Mouse (Mus musculus): Measurements from ENCODE around the gene Srprb. TPM values are rescaled to one million over a fixed set of nuclear protein-coding genes. Genes with fewer than 3 reads are reported as not detected.
"Not testable (repeated sequence)": the region's sequence is repeated elsewhere in the genome, so short reads cannot be mapped to it uniquely, and the experiment has no call there.

Gene Srprb
- polyA plus RNA-seq, 1 experiment from 2014 or later, result 59.5 TPM

GRCm38 (mm10) chr9:103168046-103168445 is 33.9 kb downstream of the Srprb start:
- no peaks in the 10 kb centered on the region for H3K36me3 ChIP-seq (ENCODE audit: control insufficient read depth, insufficient read depth, low read length)
- DNase-seq (ENCODE audit: low spot score) (no peak), ATAC-seq (replicated peaks; ENCODE audit: low FRiP score, low TSS enrichment, low read depth) (no peak)
- WGBS, result 84% methylated on average over 6 of the region's 6 CpGs
- H3K9ac ChIP-seq (ENCODE audit: low read length), result no peak overlapping the region
- no peaks in the 10 kb centered on the region for H3K9me3 ChIP-seq (ENCODE audit: control insufficient read depth, low read length)
- no peaks in the 10 kb centered on the region for H3K27me3 ChIP-seq (replicated peaks; ENCODE audit: control insufficient read depth, insufficient read depth, low read length)
- H3K27ac ChIP-seq (ENCODE audit: low read depth), result no peak overlapping the region
- no peak overlapping the region for H3K4me2 ChIP-seq (ENCODE audit: low read length)
- H3K4me3 ChIP-seq (ENCODE audit: low read depth, low read length), result no peak overlapping the region
- H3K4me1 ChIP-seq (replicated peaks; ENCODE audit: control insufficient read depth, insufficient read depth, low read length), result no peaks in the 10 kb centered on the region; the same call in 1 of the 2 replicates

GRCm38 (mm10) chr9:103163806-103164205 is 38.1 kb downstream of the Srprb start:
- ATAC-seq (replicated peaks; ENCODE audit: low FRiP score, low TSS enrichment, low read depth) (no peak), DNase-seq (ENCODE audit: low spot score) (no peak)
- Histone ChIP-seq H3K9ac (ENCODE audit: low read length) (no peak overlapping the region), H3K9me3 (ENCODE audit: control insufficient read depth, low read length) (no peaks in the 10 kb centered on the region), H3K4me3 (ENCODE audit: low read depth, low read length) (no peak overlapping the region), H3K27ac (ENCODE audit: low read depth) (no peak overlapping the region), H3K27me3 (replicated peaks; ENCODE audit: control insufficient read depth, insufficient read depth, low read length) (no peaks in the 10 kb centered on the region), H3K36me3 (ENCODE audit: control insufficient read depth, insufficient read depth, low read length) (no peaks in the 10 kb centered on the region), H3K4me1 (replicated peaks; ENCODE audit: control insufficient read depth, insufficient read depth, low read length) (no peaks in the 10 kb centered on the region), H3K4me2 (ENCODE audit: low read length) (no peak overlapping the region)
- 73% methylated on average over 15 of the region's 15 CpGs for WGBS

DNA sequence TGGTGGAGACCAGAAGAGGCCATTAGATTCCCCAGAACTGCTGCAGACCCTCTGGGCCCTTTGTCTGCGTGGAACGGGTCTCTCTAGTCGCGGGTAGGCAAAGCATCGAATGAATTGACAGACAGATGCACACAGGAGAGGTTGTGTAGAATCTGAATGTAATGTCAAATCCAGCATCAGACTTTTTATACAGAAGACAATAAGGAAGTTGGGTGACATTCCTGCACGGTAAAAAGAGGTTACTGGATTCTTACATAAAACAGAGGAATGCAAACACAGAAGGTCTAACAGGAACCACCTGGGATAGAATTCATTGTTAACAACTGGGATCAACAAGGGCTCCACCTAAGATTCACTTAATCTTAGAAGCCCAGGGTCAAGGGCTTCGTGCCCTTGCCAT is 46.8 kb downstream of the Srprb start:
- H3K4me2 ChIP-seq (ENCODE audit: low read length); H3K4me3 ChIP-seq (ENCODE audit: low read depth, low read length); H3K36me3 ChIP-seq (ENCODE audit: control insufficient read depth, insufficient read depth, low read length); H3K9me3 ChIP-seq (ENCODE audit: control insufficient read depth, low read length); H3K27me3 ChIP-seq (replicated peaks; ENCODE audit: control insufficient read depth, insufficient read depth, low read length); H3K27ac ChIP-seq (ENCODE audit: low read depth); H3K4me1 ChIP-seq (replicated peaks; ENCODE audit: control insufficient read depth, insufficient read depth, low read length); DNase-seq (ENCODE audit: low spot score); ATAC-seq (replicated peaks; ENCODE audit: low FRiP score, low TSS enrichment, low read depth); H3K9ac ChIP-seq (ENCODE audit: low read length): not testable (repeated sequence)
- WGBS, result 79% methylated on average over 7 of the region's 7 CpGs

DNA sequence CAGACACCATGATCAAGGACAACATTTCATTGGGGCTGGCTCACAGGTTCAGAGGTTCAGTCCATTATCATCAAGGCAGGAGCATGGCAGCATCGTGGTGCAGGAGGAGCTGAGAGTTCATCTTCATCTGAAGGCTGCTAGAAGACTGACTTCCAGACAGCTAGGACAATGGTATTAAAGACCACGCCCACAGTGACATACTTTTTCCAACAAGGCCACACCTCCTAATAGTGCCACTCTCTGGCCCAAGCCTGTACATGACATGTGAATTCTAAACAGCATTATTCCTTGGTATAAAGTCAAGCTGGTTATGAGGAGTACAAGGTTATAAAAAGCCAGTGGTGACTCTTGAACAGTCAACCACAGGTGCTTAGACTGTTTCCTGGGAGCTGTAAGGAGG is 47.4 kb downstream of the Srprb start:
- no peak overlapping the region for H3K9ac ChIP-seq (ENCODE audit: low read length)
- no peak overlapping the region for H3K4me3 ChIP-seq (ENCODE audit: low read depth, low read length)
- no peak overlapping the region for H3K4me2 ChIP-seq (ENCODE audit: low read length)
- ATAC-seq (replicated peaks; ENCODE audit: low FRiP score, low TSS enrichment, low read depth), result no peak
- H3K9me3 ChIP-seq (ENCODE audit: control insufficient read depth, low read length), result no peaks in the 10 kb centered on the region
- H3K4me1 ChIP-seq (replicated peaks; ENCODE audit: control insufficient read depth, insufficient read depth, low read length), result no peaks in the 10 kb centered on the region
- 84% methylated on average over 2 of the region's 2 CpGs for WGBS
- H3K27me3 ChIP-seq (replicated peaks; ENCODE audit: control insufficient read depth, insufficient read depth, low read length), result no peaks in the 10 kb centered on the region
- no peaks in the 10 kb centered on the region for H3K36me3 ChIP-seq (ENCODE audit: control insufficient read depth, insufficient read depth, low read length)
- H3K27ac ChIP-seq (ENCODE audit: low read depth), result no peak overlapping the region
- no peak for DNase-seq (ENCODE audit: low spot score)

- H3K4me2 ChIP-seq (ENCODE audit: low read length), result no peak overlapping the region
- no peaks in the 10 kb centered on the region for H3K9me3 ChIP-seq (ENCODE audit: control insufficient read depth, low read length)
- no peaks in the 10 kb centered on the region for H3K4me1 ChIP-seq (replicated peaks; ENCODE audit: control insufficient read depth, insufficient read depth, low read length)
- no peaks in the 10 kb centered on the region for H3K36me3 ChIP-seq (ENCODE audit: control insufficient read depth, insufficient read depth, low read length)
- DNase-seq (ENCODE audit: low spot score) (no peak), ATAC-seq (replicated peaks; ENCODE audit: low FRiP score, low TSS enrichment, low read depth) (no peak)
- no peaks in the 10 kb centered on the region for H3K27me3 ChIP-seq (replicated peaks; ENCODE audit: control insufficient read depth, insufficient read depth, low read length)
- no peak overlapping the region for H3K4me3 ChIP-seq (ENCODE audit: low read depth, low read length)
- 71% methylated on average over 5 of the region's 5 CpGs for WGBS
- H3K27ac ChIP-seq (ENCODE audit: low read depth), result no peak overlapping the region
- H3K9ac ChIP-seq (ENCODE audit: low read length), result no peak overlapping the region
Measured at GRCm38 (mm10) chr9:103153286-103153685, 48.7 kb downstream of the Srprb start.

GRCm38 (mm10) chr9:103149074-103149799 is 52.7 kb downstream of the Srprb start:
- no peaks in the 10 kb centered on the region for H3K27me3 ChIP-seq (replicated peaks; ENCODE audit: control insufficient read depth, insufficient read depth, low read length)
- H3K9ac ChIP-seq (ENCODE audit: low read length), result no peak overlapping the region
- WGBS, result 81% methylated on average over 12 of the region's 12 CpGs
- H3K36me3 ChIP-seq (ENCODE audit: control insufficient read depth, insufficient read depth, low read length), result no peaks in the 10 kb centered on the region
- H3K4me2 ChIP-seq (ENCODE audit: low read length), result no peak overlapping the region
- H3K4me1 ChIP-seq (replicated peaks; ENCODE audit: control insufficient read depth, insufficient read depth, low read length), result no peaks in the 10 kb centered on the region; the same call in 1 of the 2 replicates
- H3K9me3 ChIP-seq (ENCODE audit: control insufficient read depth, low read length), result no peaks in the 10 kb centered on the region
- DNase-seq (ENCODE audit: low spot score) (no peak), ATAC-seq (replicated peaks; ENCODE audit: low FRiP score, low TSS enrichment, low read depth) (no peak)
- H3K27ac ChIP-seq (ENCODE audit: low read depth), result no peak overlapping the region
- no peak overlapping the region for H3K4me3 ChIP-seq (ENCODE audit: low read depth, low read length)

DNA sequence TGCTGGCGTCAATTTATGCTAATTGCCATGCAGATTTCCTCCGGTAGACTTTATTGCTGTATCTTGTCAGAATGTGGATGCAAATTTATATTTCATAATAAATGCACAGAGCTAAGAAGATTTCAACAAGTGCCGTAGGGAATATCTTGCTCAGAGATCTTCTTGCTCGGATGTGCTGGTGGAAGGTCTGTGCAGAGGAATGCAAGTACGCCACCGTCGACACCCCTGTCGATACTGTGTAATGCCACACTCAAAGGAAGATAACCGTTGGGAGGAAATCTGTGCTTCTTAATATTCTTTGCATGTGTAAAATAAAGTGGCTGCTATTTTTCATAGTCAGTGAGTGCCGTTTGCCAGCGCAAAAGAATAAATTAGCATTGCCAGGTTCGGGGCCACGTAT is 54.8 kb downstream of the Srprb start:
- H3K27me3 ChIP-seq (replicated peaks; ENCODE audit: control insufficient read depth, insufficient read depth, low read length), result no peaks in the 10 kb centered on the region
- H3K4me1 ChIP-seq (replicated peaks; ENCODE audit: control insufficient read depth, insufficient read depth, low read length), result no peaks in the 10 kb centered on the region; the same call in 1 of the 2 replicates
- H3K4me2 ChIP-seq (ENCODE audit: low read length), result no peak overlapping the region
- H3K36me3 ChIP-seq (ENCODE audit: control insufficient read depth, insufficient read depth, low read length), result no peaks in the 10 kb centered on the region
- no peak for ATAC-seq (replicated peaks; ENCODE audit: low FRiP score, low TSS enrichment, low read depth)
- H3K9me3 ChIP-seq (ENCODE audit: control insufficient read depth, low read length), result no peaks in the 10 kb centered on the region
- 69% methylated on average over 13 of the region's 13 CpGs for WGBS
- H3K9ac ChIP-seq (ENCODE audit: low read length), result no peak overlapping the region
- H3K4me3 ChIP-seq (ENCODE audit: low read depth, low read length), result no peak overlapping the region
- no peak for DNase-seq (ENCODE audit: low spot score)
- H3K27ac ChIP-seq (ENCODE audit: low read depth), result no peak overlapping the region

DNA sequence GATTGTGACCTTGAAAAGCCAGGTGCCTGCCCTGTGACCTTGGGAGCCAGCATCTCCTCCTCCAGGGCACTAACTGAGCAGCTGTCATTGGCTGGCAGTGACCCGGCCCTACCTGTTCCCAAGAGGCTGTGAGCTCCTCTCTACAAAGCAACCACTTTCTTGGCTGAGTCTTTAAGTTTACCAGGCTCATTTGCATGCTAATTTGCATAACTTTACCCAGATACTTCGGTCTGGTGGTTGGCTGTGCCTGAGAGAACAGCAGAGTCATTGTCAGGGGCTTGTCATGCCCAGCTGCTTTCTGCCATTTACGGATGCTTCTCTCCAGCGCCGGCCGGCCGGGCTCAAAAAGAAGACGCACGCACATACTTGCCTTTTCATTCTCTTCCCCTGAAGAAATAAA is 55.2 kb downstream of the Srprb start:
- Histone ChIP-seq H3K9me3 (ENCODE audit: control insufficient read depth, low read length) (no peaks in the 10 kb centered on the region), H3K9ac (ENCODE audit: low read length) (no peak overlapping the region), H3K27me3 (replicated peaks; ENCODE audit: control insufficient read depth, insufficient read depth, low read length) (no peaks in the 10 kb centered on the region), H3K36me3 (ENCODE audit: control insufficient read depth, insufficient read depth, low read length) (no peaks in the 10 kb centered on the region), H3K4me1 (replicated peaks; ENCODE audit: control insufficient read depth, insufficient read depth, low read length) (no peaks in the 10 kb centered on the region; the same call in 1 of the 2 replicates), H3K4me3 (ENCODE audit: low read depth, low read length) (no peak overlapping the region), H3K27ac (ENCODE audit: low read depth) (no peak overlapping the region), H3K4me2 (ENCODE audit: low read length) (no peak overlapping the region)
- ATAC-seq (replicated peaks; ENCODE audit: low FRiP score, low TSS enrichment, low read depth) (no peak), DNase-seq (ENCODE audit: low spot score) (no peak)
- 40% methylated on average over 9 of the region's 9 CpGs for WGBS

DNA sequence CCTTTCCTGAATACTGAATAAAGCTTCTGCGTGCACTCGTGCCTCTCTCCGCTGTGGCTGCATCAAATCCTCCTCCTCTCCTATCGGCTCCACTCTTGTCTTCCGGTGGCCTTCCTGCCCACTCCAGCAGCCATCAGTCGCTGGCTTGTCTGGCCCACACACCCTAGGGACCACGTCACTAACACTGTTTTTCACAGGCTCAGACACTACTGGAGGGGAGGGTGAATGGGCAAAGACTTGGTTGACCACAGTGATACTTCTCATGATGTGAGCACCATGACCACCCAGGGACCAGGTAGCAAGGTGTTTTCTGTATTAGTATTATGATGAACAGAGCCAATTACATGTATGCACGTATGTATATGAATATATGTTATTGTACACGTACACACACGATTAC is 55.7 kb downstream of the Srprb start:
- Histone ChIP-seq H3K27me3 (replicated peaks; ENCODE audit: control insufficient read depth, insufficient read depth, low read length) (no peaks in the 10 kb centered on the region), H3K36me3 (ENCODE audit: control insufficient read depth, insufficient read depth, low read length) (no peaks in the 10 kb centered on the region), H3K4me2 (ENCODE audit: low read length) (no peak overlapping the region), H3K4me3 (ENCODE audit: low read depth, low read length) (no peak overlapping the region), H3K9me3 (ENCODE audit: control insufficient read depth, low read length) (no peaks in the 10 kb centered on the region), H3K27ac (ENCODE audit: low read depth) (no peak overlapping the region), H3K4me1 (replicated peaks; ENCODE audit: control insufficient read depth, insufficient read depth, low read length) (no peaks in the 10 kb centered on the region; the same call in 1 of the 2 replicates), H3K9ac (ENCODE audit: low read length) (no peak overlapping the region)
- no peak for DNase-seq (ENCODE audit: low spot score)
- no peak for ATAC-seq (replicated peaks; ENCODE audit: low FRiP score, low TSS enrichment, low read depth)
- 88% methylated on average over 10 of the region's 10 CpGs for WGBS

All from intestine, embryonic 14.5 days (tissue).